Mouse (Mus musculus) embryo, embryonic 10 days (tissue): ENCODE results near the gene Kcnh2.

Source experiments
- DNase-seq: peaks from one replicate; pipeline ENCODE4 v3.0.0-alpha.2; 2015; ENCODE audit warnings: low spot score

Gene Kcnh2

GRCm38 (mm10) chr5:24319776-24320466, 31.5 kb downstream of the Kcnh2 start:
- DNase-seq = peak; percentile 78

- no peak for DNase-seq
Observed at GRCm38 (mm10) chr5:24309223-24309622, 42.2 kb downstream of the Kcnh2 start.

GRCm38 (mm10) chr5:24308621-24309020, 42.8 kb downstream of the Kcnh2 start:
- DNase-seq = no peak

- no peak for DNase-seq
Observed at GRCm38 (mm10) chr5:24307118-24307777, 44.2 kb downstream of the Kcnh2 start.

GRCm38 (mm10) chr5:24303199-24303598, 48.2 kb downstream of the Kcnh2 start:
- DNase-seq = peak; percentile 33

GRCm38 (mm10) chr5:24299845-24300589, 51.4 kb downstream of the Kcnh2 start:
- DNase-seq = no peak

GRCm38 (mm10) chr5:24291954-24292353, 59.5 kb downstream of the Kcnh2 start:
- DNase-seq = no peak

- no peak for DNase-seq
Observed at GRCm38 (mm10) chr5:24286221-24286970, 65.0 kb downstream of the Kcnh2 start.

- no peak for DNase-seq
Observed at GRCm38 (mm10) chr5:24284145-24284544, 67.3 kb downstream of the Kcnh2 start.

GRCm38 (mm10) chr5:24283181-24283580, 68.2 kb downstream of the Kcnh2 start:
- no peak for DNase-seq

- peak; percentile 18 for DNase-seq
Observed at GRCm38 (mm10) chr5:24280523-24280922, 70.9 kb downstream of the Kcnh2 start.

- DNase-seq = no peak
Observed at GRCm38 (mm10) chr5:24279527-24279926, 71.9 kb downstream of the Kcnh2 start.

GRCm38 (mm10) chr5:24278206-24278605, 73.2 kb downstream of the Kcnh2 start:
- DNase-seq = no peak

- no peak for DNase-seq
Observed at GRCm38 (mm10) chr5:24273683-24274621, 77.5 kb downstream of the Kcnh2 start.

- no peak for DNase-seq
Observed at GRCm38 (mm10) chr5:24270941-24271340, 80.5 kb downstream of the Kcnh2 start.
